9 mouse cellular contexts compared by ENCODE assay signal in genomic region chr4:133211751-133212561, GRCm38 (mm10). TPM values are rescaled to one million over a fixed set of nuclear protein-coding genes. Genes with fewer than 3 reads are reported as not detected.
DNase-seq lines count a peak whose midpoint lies in the region; ATAC-seq and TF ChIP-seq lines count a peak whose summit lies in the region.
"Had no signal": no experiment of that assay in that cellular context is flagged by ENCODE, and none has a peak within 500 bp of the region (broad histone marks: within the 10 kb centered on the region; RNA-seq: fewer than 3 reads in every experiment).

Gene Cd164l2 (plus strand): TSS chr4:133212131.
Gene Gpr3 (minus strand): TSS chr4:133212536.

- no peak for TF ChIP-seq CTCF in liver, adult 2 months (IDR thresholded peaks at IDR 0.05; ENCODE audit: low read depth, low read length)
- TF ChIP-seq CTCF in cerebellum, adult 2 months (IDR thresholded peaks at IDR 0.05; ENCODE audit: borderline replicate concordance, insufficient read depth, low read depth, low read length): no peak

- H3K9ac ChIP-seq in liver, adult 2 months (ENCODE audit: low read depth, low read length): peak within 1 kb of the TSS; percentile 57
- peak within 1 kb of the TSS; percentile 64 for H3K9ac ChIP-seq in forebrain, embryonic 16.5 days (replicated peaks; ENCODE audit: low read depth, low read length)
- 0 out of 2 replicates have a peak within 1 kb of the TSS, but pooled peaks have one; percentile 22 for H3K9ac ChIP-seq in liver, embryonic 16.5 days (ENCODE audit: low read depth, low read length)

- H3K4me3 ChIP-seq in liver, adult 2 months (ENCODE audit: insufficient read depth, low read depth, low read length): peak within 1 kb of the TSS; percentile 65; the same call in 1 of the 2 replicates
- peak within 1 kb of the TSS; percentile 73 for H3K4me3 ChIP-seq in cerebellum, adult 2 months (replicated peaks; ENCODE audit: insufficient read depth, low read depth, low read length)
- peak within 1 kb of the TSS; percentile 64 for H3K4me3 ChIP-seq in forebrain, embryonic 16.5 days (replicated peaks; ENCODE audit: low read length)
- H3K4me3 ChIP-seq in liver, embryonic 16.5 days (ENCODE audit: low read depth, low read length): peak within 1 kb of the TSS; percentile 61

- H3K4me2 ChIP-seq in forebrain, embryonic 16.5 days (ENCODE audit: low read length): peak within 1 kb of the TSS; percentile 87
- peak within 1 kb of the TSS; percentile 82 for H3K4me2 ChIP-seq in liver, embryonic 16.5 days (ENCODE audit: low read depth, low read length)

- no peaks in the 10 kb centered on the region; the same call in 1 of the 2 replicates for H3K27me3 ChIP-seq in liver, adult 2 months (ENCODE audit: control insufficient read depth, insufficient read depth, low read length)
- H3K27me3 ChIP-seq in cerebellum, adult 2 months (ENCODE audit: control insufficient read depth, insufficient read depth, low read length): no peaks in the 10 kb centered on the region
- peaks cover 6% of the 10 kb centered on the region; the same call in 1 of the 2 replicates for H3K27me3 ChIP-seq in forebrain, embryonic 16.5 days (replicated peaks; ENCODE audit: control insufficient read depth, insufficient read depth, low read length)
- H3K27me3 ChIP-seq in liver, embryonic 16.5 days (ENCODE audit: control insufficient read depth, insufficient read depth, low read depth, low read length): peaks cover 49% of the 10 kb centered on the region

- peak; percentile 59 for ATAC-seq in forebrain, embryonic 16.5 days
- no peak for ATAC-seq in liver, embryonic 16.5 days (ENCODE audit: low read depth)
- ATAC-seq in inflammation-experienced regulatory T-cells, adult 6 months: no peak

- no peak for DNase-seq in liver, adult 2 months (ENCODE audit: extremely low read depth, low read depth, low spot score)
- DNase-seq in liver: no peak
- DNase-seq in cerebellum, adult 2 months: peak; percentile 49 to 50
- DNase-seq in gastrocnemius, postnatal 25 days: no peak
- no peak for DNase-seq in layer of hippocampus, adult 18-20 months (ENCODE audit: low spot score in 2 of 2)

- WGBS in liver, adult 2 months: 8% methylated on average over 52 of the region's 52 CpGs
- 6% methylated on average over 50 of the region's 52 CpGs for WGBS in cerebellum, adult 2 months
- WGBS in forebrain, embryonic 16.5 days: 2% methylated on average over 45 of the region's 52 CpGs
- WGBS in liver, embryonic 16.5 days (ENCODE audit: insufficient replicate concordance): 4% methylated on average over 48 of the region's 52 CpGs

- no peaks in the 10 kb centered on the region for H3K79me2 ChIP-seq in liver, adult 2 months (ENCODE audit: control insufficient read depth, insufficient read depth, low read length)

- H3K4me1 ChIP-seq in liver, adult 2 months (ENCODE audit: control insufficient read depth, insufficient read depth, low read length): peaks cover 4% of the 10 kb centered on the region
- peaks cover 23% of the 10 kb centered on the region for H3K4me1 ChIP-seq in cerebellum, adult 2 months (ENCODE audit: control insufficient read depth, insufficient read depth, low read length)
- H3K4me1 ChIP-seq in forebrain, embryonic 16.5 days (replicated peaks; ENCODE audit: control insufficient read depth, insufficient read depth, low read length): peaks cover 14% of the 10 kb centered on the region
- H3K4me1 ChIP-seq in liver, embryonic 16.5 days (ENCODE audit: control insufficient read depth, low read depth, low read length): peaks cover 15% of the 10 kb centered on the region

- no peak for TF ChIP-seq POLR2A in liver, adult 2 months (IDR thresholded peaks at IDR 0.05; ENCODE audit: extremely low read depth, insufficient read depth, low read length)
- TF ChIP-seq POLR2A in cerebellum, adult 2 months (IDR thresholded peaks at IDR 0.05; ENCODE audit: borderline replicate concordance, insufficient read depth, low read length): no peak

- no peak within 1 kb of the TSS for H3K27ac ChIP-seq in liver, adult 2 months (replicated peaks; ENCODE audit: insufficient read depth, low read depth, low read length)
- 0 out of 2 replicates have a peak within 1 kb of the TSS, but pooled peaks have one; percentile 3 for H3K27ac ChIP-seq in cerebellum, adult 2 months (ENCODE audit: insufficient read depth, low read length)
- no peak within 1 kb of the TSS for H3K27ac ChIP-seq in forebrain, embryonic 16.5 days (ENCODE audit: low read length)
- H3K27ac ChIP-seq in liver, embryonic 16.5 days (ENCODE audit: low read length): no peak within 1 kb of the TSS

- H3K9me3 ChIP-seq in forebrain, embryonic 16.5 days (ENCODE audit: control insufficient read depth, low read length): no peaks in the 10 kb centered on the region
- no peaks in the 10 kb centered on the region for H3K9me3 ChIP-seq in liver, embryonic 16.5 days (replicated peaks; ENCODE audit: control insufficient read depth, low read length)

- H3K36me3 ChIP-seq in liver, adult 2 months (ENCODE audit: control insufficient read depth, insufficient read depth, low read length): no peaks in the 10 kb centered on the region
- H3K36me3 ChIP-seq in forebrain, embryonic 16.5 days (ENCODE audit: control insufficient read depth, insufficient read depth): no peaks in the 10 kb centered on the region
- no peaks in the 10 kb centered on the region for H3K36me3 ChIP-seq in liver, embryonic 16.5 days (ENCODE audit: control insufficient read depth, insufficient read depth)

RNA-seq across cellular contexts. Expression of gene Cd164l2, which starts in this region (rescaled TPM):
- total RNA-seq in liver, adult 2 months (2014; rRNA removed): not detected in 2 replicates
- not detected in 2 replicates for polyA plus RNA-seq in liver, adult 2 months (2012; rRNA removed)
- polyA plus RNA-seq in cerebellum, adult 2 months (2012; rRNA removed): 7.4 and 10.9 TPM in 2 replicates
- polyA plus RNA-seq in forebrain, embryonic 16.5 days (2015; fragmentation: Nextera tagmentation; extraction: Ambion mirVana): 0.88 and 1.1 TPM in 2 replicates
- polyA plus RNA-seq in liver, embryonic 16.5 days (2015; fragmentation: Nextera tagmentation; extraction: Ambion mirVana): 0.13 TPM in 1 of 2 replicates, not detected in the other
- total RNA-seq in gastrocnemius, postnatal 25 days (2021): not detected
- not detected for polyA plus RNA-seq in inflammation-experienced regulatory T-cells, adult 6 months (2017; shearing (Covaris generic))
- 1 to 10 TPM; 3.0 to 3.4 TPM for total RNA-seq in layer of hippocampus, adult 18-20 months (2021)
- total RNA-seq: common myeloid progenitor, adult 5-6 weeks had no signal

RNA-seq across cellular contexts. Expression of gene Gpr3, which starts in this region (rescaled TPM):
- total RNA-seq in liver, adult 2 months (2014; rRNA removed): not detected in 2 replicates
- 0.07 TPM in 1 of 2 replicates, not detected in the other for polyA plus RNA-seq in liver, adult 2 months (2012; rRNA removed)
- polyA plus RNA-seq in cerebellum, adult 2 months (2012; rRNA removed): 10.1 and 10.9 TPM in 2 replicates
- polyA plus RNA-seq in forebrain, embryonic 16.5 days (2015; fragmentation: Nextera tagmentation; extraction: Ambion mirVana): 0.57 and 1.4 TPM in 2 replicates
- not detected in 2 replicates for polyA plus RNA-seq in liver, embryonic 16.5 days (2015; fragmentation: Nextera tagmentation; extraction: Ambion mirVana)
- total RNA-seq in gastrocnemius, postnatal 25 days (2021): not detected
- not detected for polyA plus RNA-seq in inflammation-experienced regulatory T-cells, adult 6 months (2017; shearing (Covaris generic))
- total RNA-seq in layer of hippocampus, adult 18-20 months (2021): 1 to 10 TPM; 7.3 to 7.6 TPM
- total RNA-seq: common myeloid progenitor, adult 5-6 weeks had no signal

Comparison
In these comparisons a context has a peak if more than half of its experiments do, and no peak if none do; other contexts are left out.
1. DNase-seq: peak in cerebellum, adult 2 months (2 of 2); none in liver, adult 2 months (single experiment), liver (single experiment), gastrocnemius, postnatal 25 days (single experiment) and layer of hippocampus, adult 18-20 months (0 of 2).
2. Peak in every context shown above with its lines, with median percentiles within 50 percentile points of each other: H3K4me3 ChIP-seq and H3K9ac ChIP-seq.